9 mouse cellular contexts compared by ENCODE assay signal in the genomic region with DNA sequence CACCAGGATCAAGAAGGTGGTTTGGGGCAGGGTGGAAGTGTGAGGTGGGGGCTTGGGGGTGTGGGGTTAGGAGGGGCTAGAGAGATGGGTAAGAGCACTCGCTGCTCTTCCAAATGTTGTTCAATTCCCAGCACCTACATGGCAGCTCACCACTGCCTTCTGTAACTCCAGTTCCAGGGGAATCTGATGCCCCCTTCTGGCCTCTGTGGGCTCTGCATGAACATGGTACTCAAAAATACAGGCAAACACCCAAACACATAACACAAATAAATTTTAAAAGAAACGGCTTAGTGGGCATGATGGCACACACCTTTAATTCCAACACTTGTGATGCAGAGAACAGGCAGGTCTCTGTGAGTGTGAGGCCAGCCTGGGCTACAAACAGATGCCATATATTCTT. TPM values are rescaled to one million over a fixed set of nuclear protein-coding genes. Genes with fewer than 3 reads are reported as not detected.
DNase-seq lines count a peak whose midpoint lies in the region; TF ChIP-seq lines count a peak whose summit lies in the region.
"Had no signal": no experiment of that assay in that cellular context is flagged by ENCODE, and none has a peak within 500 bp of the region (broad histone marks: within the 10 kb centered on the region; RNA-seq: fewer than 3 reads in every experiment).

No protein-coding gene starts in this region.

- peak; percentile 54 to 56 for DNase-seq in kidney, postnatal 4 days
- no peak for DNase-seq in kidney, adult 11 months
- peak; percentile 57 for DNase-seq in MEL (ENCODE audit: low read depth, low spot score)
- peak; percentile 30 for DNase-seq in brain, adult 2 months (ENCODE audit: low read depth, low spot score)
- peak; percentile 52 for DNase-seq in naive thymus-derived CD4-positive, alpha-beta T cell, adult 2 months (ENCODE audit: low read depth)
- no peak for DNase-seq in urinary bladder, postnatal 10 days (ENCODE audit: low spot score)
- DNase-seq in gastrocnemius, postnatal 25 days, result no peak

- H3K4me3 ChIP-seq in MEL (ENCODE audit: control insufficient read depth in 1 of 2, insufficient read depth in 1 of 2, low read depth in 2 of 2, low read length in 2 of 2), result no peak overlapping the region

- TF ChIP-seq EP300 in MEL (IDR thresholded peaks at IDR 0.05; ENCODE audit: low read depth in 1 of 2, low read length in 2 of 2), result no peak

- H3K79me2 ChIP-seq in MEL (ENCODE audit: control insufficient read depth, insufficient read depth, low read length, poor library complexity), result no peaks in the 10 kb centered on the region; the same call in 1 of the 2 replicates

- TF ChIP-seq CTCF in MEL (IDR thresholded peaks at IDR 0.05 in 2 of 3, conservative IDR thresholded peaks at IDR 0.05 in 1 of 3; ENCODE audit: control insufficient read depth in 1 of 3, insufficient read depth in 1 of 3, low read depth in 2 of 3, low read length in 3 of 3, poor library complexity in 1 of 3, severe bottlenecking in 1 of 3), result peak; percentile 32 to 67 (median 50); a peak in 5 of 6 replicates

- no peak overlapping the region for H3K9ac ChIP-seq in MEL (ENCODE audit: control insufficient read depth, low read depth, low read length, poor library complexity, severe bottlenecking)

- H3K4me1 ChIP-seq in MEL (ENCODE audit: control insufficient read depth in 1 of 2, insufficient read depth in 2 of 2, low read length in 2 of 2), result no peaks in the 10 kb centered on the region; a peak in 1 of 4 replicates

- peaks cover 0 to 4% of the 10 kb centered on the region in 2 experiments; a peak in 2 of 4 replicates for H3K36me3 ChIP-seq in MEL (ENCODE audit: control insufficient read depth in 1 of 2, insufficient read depth in 2 of 2, low read length in 2 of 2)

- no peak for TF ChIP-seq POLR2A in MEL (IDR thresholded peaks at IDR 0.05; ENCODE audit: control insufficient read depth in 1 of 2, insufficient read depth in 1 of 2, low read depth in 1 of 2, low read length in 2 of 2, poor library complexity in 1 of 2)

- peaks cover 3 to 6% of the 10 kb centered on the region in 2 experiments; a peak in 2 of 4 replicates for H3K27me3 ChIP-seq in MEL (ENCODE audit: control insufficient read depth in 1 of 2, insufficient read depth in 2 of 2, low read length in 2 of 2)

- no peak overlapping the region for H3K27ac ChIP-seq in MEL (ENCODE audit: control insufficient read depth, low read depth, low read length)

- TF ChIP-seq RAD21 in MEL (IDR thresholded peaks at IDR 0.05; ENCODE audit: low read depth, low read length), result peak; percentile 32

- H3K9me3 ChIP-seq in MEL (replicated peaks; ENCODE audit: insufficient read depth, low read length), result no peaks in the 10 kb centered on the region

TF ChIP-seq in MEL, 35 proteins besides CTCF, POLR2A, EP300 and RAD21:
- TF ChIP-seq SMC3 (IDR thresholded peaks at IDR 0.05; ENCODE audit: low read depth, low read length) (peak; percentile 65), ELF1 (IDR thresholded peaks at IDR 0.05; ENCODE audit: low read depth, low read length) (no peak)

RNA-seq across cellular contexts. Expression of a gene that starts 3.8 kb away (rescaled TPM):
- total RNA-seq in MEL (2012; rRNA removed), result 1.0 and 1.1 TPM in 2 replicates
- polyA plus RNA-seq in MEL (2012; ENCODE audit: insufficient read depth in 1 of 2, insufficient read length in 2 of 2, low read depth in 1 of 2, low replicate concordance in 2 of 2, missing spikeins in 1 of 2), result 1 to 10 TPM in 1 of 2 experiments, not detected in 1; 2.0 TPM
- total RNA-seq in gastrocnemius, postnatal 25 days (2021), result under 1 TPM; 0.49 to 0.78 TPM

RNA-seq across cellular contexts. Expression of a gene that starts 3.9 kb away (rescaled TPM):
- not detected in 2 replicates for total RNA-seq in MEL (2012; rRNA removed)
- not detected for polyA plus RNA-seq in MEL (2012; ENCODE audit: insufficient read depth in 1 of 2, insufficient read length in 2 of 2, low read depth in 1 of 2, low replicate concordance in 2 of 2, missing spikeins in 1 of 2)
- not detected for total RNA-seq in gastrocnemius, postnatal 25 days (2021)
- polyA plus RNA-seq: hindbrain, embryonic 16.5 days; stomach, embryonic 16.5 days had no signal

RNA-seq across cellular contexts. Expression of a gene that starts 29.3 kb away (rescaled TPM):
- total RNA-seq in MEL (2012; rRNA removed), result not detected in 2 replicates
- not detected for polyA plus RNA-seq in MEL (2012; ENCODE audit: insufficient read depth in 1 of 2, insufficient read length in 2 of 2, low read depth in 1 of 2, low replicate concordance in 2 of 2, missing spikeins in 1 of 2)
- total RNA-seq in gastrocnemius, postnatal 25 days (2021), result 1 to 10 TPM; 6.9 to 8.3 TPM

RNA-seq across cellular contexts. Expression of a gene that starts 30.4 kb away (rescaled TPM):
- 2.3 and 3.4 TPM in 2 replicates for total RNA-seq in MEL (2012; rRNA removed)
- polyA plus RNA-seq in MEL (2012; ENCODE audit: insufficient read depth in 1 of 2, insufficient read length in 2 of 2, low read depth in 1 of 2, low replicate concordance in 2 of 2, missing spikeins in 1 of 2), result 1 to 10 TPM in 1 of 2 experiments, not detected in 1; 4.6 TPM
- 1 to 10 TPM; 7.0 to 9.4 TPM for total RNA-seq in gastrocnemius, postnatal 25 days (2021)

RNA-seq across cellular contexts. Expression of a gene that starts 30.5 kb away (rescaled TPM):
- total RNA-seq in MEL (2012; rRNA removed), result 2.1 and 2.9 TPM in 2 replicates
- polyA plus RNA-seq in MEL (2012; ENCODE audit: insufficient read depth in 1 of 2, insufficient read length in 2 of 2, low read depth in 1 of 2, low replicate concordance in 2 of 2, missing spikeins in 1 of 2), result 10 to 100 TPM in 1 of 2 experiments, not detected in 1; 12.5 TPM
- 10 to 100 TPM; 53.9 to 59.0 TPM for total RNA-seq in gastrocnemius, postnatal 25 days (2021)

Comparison
In these comparisons a context has a peak if more than half of its experiments do, and no peak if none do; other contexts are left out.
1. DNase-seq: peak in kidney, postnatal 4 days (2 of 2), MEL (single experiment), brain, adult 2 months (single experiment) and naive thymus-derived CD4-positive, alpha-beta T cell, adult 2 months (single experiment); none in kidney, adult 11 months (single experiment), urinary bladder, postnatal 10 days (single experiment) and gastrocnemius, postnatal 25 days (single experiment).